Mouse (Mus musculus) forebrain, embryonic 11.5 days (tissue): ENCODE data around the gene Ptma. TPM values are rescaled to one million over a fixed set of nuclear protein-coding genes. Genes with fewer than 3 reads are reported as not detected.

Source experiments
- ATAC-seq: fragments of 200-750 bp; cut with Nextera tagmentation; replicated peaks from 2 replicates; pipeline ENCODE4 v1.8.0; 2017; ENCODE audit warnings: moderate TSS enrichment; ENCODE audit not compliant: low FRiP score
- DNase-seq: peaks from one replicate; pipeline ENCODE4 v3.0.0-alpha.2; 2017; ENCODE audit warnings: low spot score
- H3K27ac ChIP-seq: fragments of 300-500 bp; sonication (generic); 2 replicates; pipeline ENCODE4 v1.5.1; 2014; ENCODE audit warnings: low read depth, low read length
- H3K27me3 ChIP-seq: fragments of 300-500 bp; sonication (generic); 2 replicates; pipeline ENCODE4 v1.6.1; 2014; ENCODE audit warnings: mild to moderate bottlenecking, low read length, mixed read lengths; ENCODE audit not compliant: control insufficient read depth, insufficient read depth
- H3K36me3 ChIP-seq: fragments of 300-500 bp; sonication (generic); 2 replicates; pipeline ENCODE4 v1.6.1; 2014; ENCODE audit warnings: mild to moderate bottlenecking, low read length, moderate library complexity, mixed read lengths; ENCODE audit not compliant: control insufficient read depth, insufficient read depth
- H3K4me1 ChIP-seq: fragments of 300-500 bp; sonication (generic); replicated peaks from 2 replicates; pipeline ENCODE4 v1.6.1; 2014; ENCODE audit warnings: low read length, mixed read lengths; ENCODE audit not compliant: control insufficient read depth, insufficient read depth
- H3K4me2 ChIP-seq: fragments of 300-500 bp; sonication (generic); 2 replicates; pipeline ENCODE4 v1.6.1; 2014; ENCODE audit warnings: low read depth, mild to moderate bottlenecking, low read length, moderate library complexity, mixed read lengths; ENCODE audit not compliant: severe bottlenecking
- H3K4me3 ChIP-seq: fragments of 300-500 bp; sonication (generic); 2 replicates; pipeline ENCODE4 v1.5.1; 2014; ENCODE audit warnings: low read depth, low read length
- H3K9ac ChIP-seq: fragments of 300-500 bp; sonication (generic); 2 replicates; pipeline ENCODE4 v1.6.1; 2014; ENCODE audit warnings: low read length
- H3K9me3 ChIP-seq: fragments of 300-500 bp; sonication (generic); 2 replicates; pipeline ENCODE4 v1.6.1; 2016; ENCODE audit warnings: low read length, mixed read lengths; ENCODE audit not compliant: control insufficient read depth
- WGBS: fragments of 180-500 bp; shearing (Covaris S2); extraction: QIAGEN DNeasy Blood & Tissue Kit; methylation state at CpG from one replicate; pipeline ENCODE4 v1.1.7; 2014; 5-methylcytosine and 5-hydroxymethylcytosine counted together
- polyA plus RNA-seq: library from polyadenylated mRNA; unstranded; fragments of >200 nt; fragmentation: Nextera tagmentation; extraction: Ambion mirVana; gene quantifications from 2 replicates; pipeline ENCODE4 v1.2.1, GENCODE M21; 2014

Gene Ptma
- polyA plus RNA-seq, 1 experiment from 2014 or later: 3,412 TPM

DNA sequence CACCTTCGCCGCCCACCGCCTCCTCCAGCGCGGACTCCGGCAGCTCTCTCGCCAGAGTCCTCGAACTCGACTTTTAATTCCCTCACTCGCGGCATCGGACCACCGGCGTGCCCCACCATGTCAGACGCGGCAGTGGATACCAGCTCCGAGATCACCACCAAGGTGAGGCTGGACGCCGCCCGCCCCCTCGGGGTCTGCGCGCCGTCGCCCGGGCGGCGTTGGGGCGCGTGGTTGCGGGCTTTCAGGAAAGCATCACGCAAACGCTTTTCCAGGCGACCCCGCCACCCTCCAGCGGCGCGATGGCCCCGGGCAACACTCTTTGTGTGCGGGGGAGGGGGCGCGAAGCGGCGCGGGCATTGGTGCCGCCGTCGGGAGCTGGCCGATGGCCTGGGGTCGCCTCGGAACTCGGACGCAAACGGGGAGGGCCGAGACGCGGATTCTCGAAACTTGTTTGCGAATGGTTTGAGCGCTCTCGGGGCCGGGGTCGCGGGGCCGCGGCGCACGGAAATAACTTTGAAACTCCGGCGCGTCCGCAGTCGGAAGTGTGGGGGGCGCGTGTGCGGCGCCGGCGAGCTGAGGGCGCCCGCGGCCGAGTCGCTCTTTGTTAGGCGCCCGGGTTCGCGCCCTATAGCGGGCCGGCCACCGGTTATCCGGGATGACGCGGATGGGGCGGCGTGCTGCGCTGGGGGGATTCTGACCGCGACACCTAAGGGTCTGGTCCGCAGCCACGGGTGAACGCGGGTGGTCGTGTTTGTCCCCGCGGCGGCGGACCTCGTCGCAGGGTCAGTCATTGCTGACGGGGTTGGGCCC is 468 bp downstream of the Ptma start:
- under 1% methylated on average over 109 of the region's 111 CpGs for WGBS

DNA sequence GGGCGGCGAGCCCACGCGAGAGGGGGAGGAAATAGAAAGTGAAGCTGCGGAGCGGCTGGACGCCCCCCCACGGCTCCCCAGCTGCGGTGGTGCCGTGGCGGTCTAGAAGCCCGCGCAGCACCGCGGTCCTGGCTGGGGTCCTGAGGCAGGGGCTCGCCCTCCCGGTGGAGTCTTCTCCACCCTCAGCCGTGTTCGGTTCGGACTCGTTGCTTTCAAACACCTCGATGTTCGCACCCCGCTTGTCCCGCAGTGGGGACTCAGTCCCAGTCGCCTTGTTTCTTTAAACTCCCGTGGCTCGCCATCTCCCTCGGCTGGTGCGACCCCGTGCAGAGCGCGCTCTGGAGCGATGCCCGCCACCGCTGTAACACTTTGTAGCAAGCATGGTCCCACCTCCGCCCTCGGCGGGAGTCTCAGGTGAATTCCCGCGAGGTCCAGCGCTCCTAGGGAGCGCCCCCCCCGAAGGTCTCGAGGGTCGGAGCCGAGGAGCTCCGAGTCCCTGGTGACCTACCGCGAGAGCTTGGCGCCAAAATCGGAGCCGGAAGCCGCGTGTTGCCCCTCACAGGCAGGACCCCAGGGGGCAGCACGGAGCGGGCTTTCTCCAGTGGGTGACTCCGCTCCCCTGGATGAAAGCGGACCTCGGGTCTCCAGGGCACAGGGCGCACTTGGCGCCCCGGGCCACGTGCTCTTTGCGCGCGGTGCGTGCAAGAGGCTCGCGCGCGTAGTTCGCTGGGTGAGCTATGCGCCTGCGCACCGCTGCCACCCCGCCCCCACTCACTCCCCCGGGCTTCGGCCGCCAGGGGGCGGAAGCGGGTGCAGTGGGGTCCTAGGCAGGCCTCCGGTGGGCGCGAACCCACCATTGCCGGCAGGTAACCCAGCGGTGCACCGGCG is 1.3 kb downstream of the Ptma start:
- DNase-seq: peak; percentile 95
- Histone ChIP-seq H3K4me1 (peaks cover 18% of the 10 kb centered on the region), H3K4me2 (peak overlapping the region; percentile 97), H3K36me3 (peaks cover 13% of the 10 kb centered on the region; the same call in 1 of the 2 replicates), H3K27ac (peak overlapping the region; percentile 88), H3K9ac (peak overlapping the region; percentile 100), H3K4me3 (peak overlapping the region; percentile 100), H3K27me3 (no peaks in the 10 kb centered on the region), H3K9me3 (no peaks in the 10 kb centered on the region)
- ATAC-seq: 0 out of 2 replicates have a peak, but pooled peaks have one; percentile 4
- under 1% methylated on average over 86 of the region's 89 CpGs for WGBS

More for the DNA sequence above, 468 bp downstream of the Ptma start:
- H3K36me3 ChIP-seq: peaks cover 13% of the 10 kb centered on the region; the same call in 1 of the 2 replicates
- DNase-seq: peak; percentile 86
- no peak; the same call in 1 of the 2 replicates for ATAC-seq
- H3K4me3 ChIP-seq: peak overlapping the region; percentile 100
- peak overlapping the region; percentile 88 for H3K27ac ChIP-seq
- peak overlapping the region; percentile 100 for H3K9ac ChIP-seq
- peak overlapping the region; percentile 97; the same call in 1 of the 2 replicates for H3K4me2 ChIP-seq
- peaks cover 18% of the 10 kb centered on the region for H3K4me1 ChIP-seq
- no peaks in the 10 kb centered on the region for H3K9me3 ChIP-seq
- no peaks in the 10 kb centered on the region for H3K27me3 ChIP-seq

DNA sequence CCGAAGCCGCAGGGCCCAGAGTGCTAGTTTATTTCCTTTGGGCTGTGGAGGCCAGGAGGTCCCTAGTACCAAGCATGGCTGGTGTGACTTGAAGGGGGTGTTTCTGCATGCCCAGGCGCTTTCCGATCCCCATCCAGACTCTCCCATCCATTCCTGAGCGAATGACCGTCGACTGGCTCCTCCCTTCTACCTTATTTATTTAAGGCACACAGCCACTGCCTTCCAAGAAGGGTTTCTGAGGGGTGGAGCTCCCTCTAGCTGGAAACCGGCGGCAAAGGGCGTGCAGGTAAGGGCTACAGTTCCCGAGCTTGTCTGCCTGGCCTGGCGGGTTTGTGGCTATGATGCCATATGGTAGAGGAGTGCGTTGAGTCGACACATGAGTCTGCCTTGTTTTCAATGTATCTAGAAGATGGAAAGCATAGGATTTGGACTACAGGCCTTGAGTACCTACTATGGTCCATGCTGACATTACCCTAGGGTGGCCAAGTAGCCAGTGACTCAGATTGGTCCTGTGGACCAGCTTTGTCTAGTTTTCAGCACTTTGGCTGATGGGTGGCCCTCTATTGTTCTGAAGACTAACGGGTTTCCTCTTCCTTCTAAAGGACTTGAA is 2.1 kb downstream of the Ptma start:
- H3K4me1 ChIP-seq: peaks cover 18% of the 10 kb centered on the region
- H3K27me3 ChIP-seq: no peaks in the 10 kb centered on the region
- WGBS: under 1% methylated on average over 15 of the region's 15 CpGs
- peak; percentile 68 for DNase-seq
- peak overlapping the region; percentile 100 for H3K9ac ChIP-seq
- no peak for ATAC-seq
- peak overlapping the region; percentile 100 for H3K4me3 ChIP-seq
- H3K4me2 ChIP-seq: peak overlapping the region; percentile 97
- no peaks in the 10 kb centered on the region for H3K9me3 ChIP-seq
- peaks cover 13% of the 10 kb centered on the region; the same call in 1 of the 2 replicates for H3K36me3 ChIP-seq
- peak overlapping the region; percentile 88 for H3K27ac ChIP-seq

DNA sequence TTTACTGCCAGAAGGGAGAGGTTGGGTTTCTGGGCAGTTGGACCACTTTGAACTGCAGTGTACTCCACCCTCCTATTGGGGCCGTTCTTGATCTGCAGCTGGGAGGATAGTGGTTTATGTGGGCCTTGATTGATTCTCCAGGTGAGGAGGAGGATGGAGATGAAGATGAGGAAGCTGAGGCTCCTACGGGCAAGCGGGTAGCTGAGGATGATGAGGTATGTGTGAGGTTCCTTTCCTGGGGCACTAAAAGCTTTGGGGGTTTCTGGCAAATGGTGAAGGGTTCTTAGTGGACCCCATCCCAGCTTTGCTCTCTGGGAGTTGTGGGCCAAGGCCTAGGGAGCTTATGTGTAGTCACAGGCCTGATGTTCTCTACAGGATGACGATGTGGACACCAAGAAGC is 3.1 kb downstream of the Ptma start:
- ATAC-seq (no peak), DNase-seq (no peak)
- Histone ChIP-seq H3K4me2 (peak overlapping the region; percentile 97), H3K4me3 (peak overlapping the region; percentile 100), H3K36me3 (peaks cover 13% of the 10 kb centered on the region; the same call in 1 of the 2 replicates), H3K27me3 (no peaks in the 10 kb centered on the region), H3K9me3 (no peaks in the 10 kb centered on the region), H3K27ac (no peak overlapping the region), H3K4me1 (peaks cover 13% of the 10 kb centered on the region), H3K9ac (peak overlapping the region; percentile 100)
- WGBS: 49% methylated on average over 4 of the region's 4 CpGs

DNA sequence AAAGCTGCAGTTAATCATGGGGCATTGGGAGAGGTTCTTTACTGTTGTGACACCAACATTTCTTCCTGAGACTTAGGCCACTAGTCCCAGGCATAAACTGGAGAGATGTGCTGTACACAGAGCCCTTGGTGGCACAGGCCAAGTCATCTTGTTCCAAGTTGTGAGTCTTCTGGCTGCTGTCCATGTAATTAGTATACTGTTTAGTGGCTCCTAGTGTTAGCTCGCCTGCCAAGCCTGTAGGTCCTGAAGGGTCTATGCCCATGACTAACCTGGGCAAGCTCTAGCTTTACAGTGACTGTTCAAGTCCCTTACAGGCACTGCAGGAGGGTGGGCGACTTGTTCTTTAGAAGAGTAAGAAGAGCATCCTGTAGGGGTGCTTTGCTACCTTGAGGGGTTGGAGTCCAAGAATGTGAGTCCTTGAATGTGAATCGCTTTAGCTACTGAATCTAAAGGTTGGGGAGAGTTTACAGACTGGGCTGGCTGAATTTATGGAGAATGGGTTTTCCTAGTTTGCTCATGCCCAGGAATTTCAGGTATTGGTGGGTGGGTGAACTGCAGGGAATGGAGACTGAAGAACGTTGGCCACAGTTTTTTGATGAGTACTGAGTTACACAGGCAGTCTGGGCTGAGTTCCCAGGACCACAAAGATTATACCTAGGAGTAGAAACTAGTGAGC is 4.5 kb downstream of the Ptma start:
- Histone ChIP-seq H3K4me1 (peaks cover 11% of the 10 kb centered on the region), H3K9me3 (no peaks in the 10 kb centered on the region), H3K36me3 (peaks cover 13% of the 10 kb centered on the region; the same call in 1 of the 2 replicates), H3K27me3 (no peaks in the 10 kb centered on the region), H3K9ac (peak overlapping the region; percentile 10; the same call in 1 of the 2 replicates), H3K27ac (no peak overlapping the region; the same call in 1 of the 2 replicates), H3K4me2 (peak overlapping the region; percentile 15; the same call in 1 of the 2 replicates), H3K4me3 (0 out of 2 replicates have a peak overlapping the region, but pooled peaks have one; percentile 7)
- ATAC-seq (no peak), DNase-seq (peak; percentile 60)
- WGBS: 14% methylated on average over 4 of the region's 4 CpGs

DNA sequence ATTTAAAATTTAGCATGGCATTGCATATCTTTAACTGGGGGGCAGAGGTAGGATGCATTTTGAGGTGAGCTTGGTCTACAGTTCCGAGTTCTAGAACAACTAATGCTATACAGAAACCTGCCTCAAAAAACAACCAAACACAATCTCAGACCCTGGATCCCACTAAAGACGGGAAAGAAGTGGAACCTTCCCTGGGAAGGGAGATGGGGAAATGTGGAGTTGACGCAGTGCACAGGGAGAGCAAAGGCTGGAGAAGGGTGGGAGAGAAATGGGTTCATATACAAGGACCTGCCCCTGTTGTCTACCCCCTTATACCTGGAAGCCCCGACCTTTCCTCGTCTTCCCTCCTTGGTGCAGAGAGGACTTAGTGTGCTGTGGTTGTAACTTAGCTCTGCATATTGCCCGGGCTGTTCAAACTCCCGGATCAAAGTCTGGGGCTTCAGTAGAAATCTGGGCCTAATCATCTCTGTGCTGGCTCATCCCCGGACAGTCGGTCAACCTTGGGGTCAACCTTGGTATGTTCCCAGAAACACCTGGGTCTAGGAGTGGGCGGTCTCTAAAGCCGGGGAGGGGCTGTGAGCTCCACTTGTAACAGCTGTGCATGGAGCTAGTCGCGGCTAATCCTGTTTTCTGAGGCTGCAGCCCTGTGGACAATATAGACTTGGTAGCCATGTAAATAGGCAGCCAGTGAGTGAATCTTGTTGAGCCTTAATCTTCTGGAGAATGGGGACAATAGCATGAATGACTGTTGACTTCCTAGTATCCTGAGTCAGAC is 5.2 kb downstream of the Ptma start:
- WGBS: 4% methylated on average over 13 of the region's 13 CpGs

DNA sequence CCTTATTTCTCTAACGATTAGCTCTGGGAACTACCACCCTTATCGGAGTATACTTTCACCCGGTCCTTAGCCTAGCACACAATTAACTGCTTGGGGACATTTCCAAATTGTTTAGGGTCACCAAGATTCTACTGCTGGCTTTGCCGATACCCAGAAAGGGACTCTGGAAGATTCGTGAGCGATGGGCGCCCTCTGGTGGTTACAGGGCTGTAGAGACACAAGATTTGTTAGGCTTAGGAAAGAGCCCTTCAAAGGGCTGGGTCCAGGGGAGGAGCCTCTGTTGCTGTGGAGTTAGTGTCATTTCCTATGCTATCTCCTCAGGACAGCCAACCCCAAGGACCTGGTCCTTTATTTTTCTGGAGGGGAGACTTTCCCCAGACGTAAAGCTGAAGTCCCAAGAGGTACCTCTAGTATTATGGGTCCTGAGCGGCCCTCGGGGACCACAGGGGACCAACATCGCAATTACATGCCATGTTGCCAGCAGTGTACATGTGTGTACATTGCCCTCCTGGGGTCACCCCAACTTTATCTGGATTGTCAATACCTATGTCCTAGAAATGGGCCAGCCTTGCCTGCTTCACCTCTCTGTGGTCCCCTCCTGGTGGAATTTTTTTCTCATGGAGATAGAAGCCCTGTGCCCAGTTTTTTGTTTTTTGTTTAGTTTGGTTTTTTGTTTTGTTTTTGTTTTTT is 6.0 kb downstream of the Ptma start:
- peak overlapping the region; percentile 54; the same call in 1 of the 2 replicates for H3K27ac ChIP-seq
- ATAC-seq (peak; percentile 45), DNase-seq (peak; percentile 96)
- 25% methylated on average over 11 of the region's 11 CpGs for WGBS
- H3K4me2 ChIP-seq: no peak overlapping the region; the same call in 1 of the 2 replicates
- no peak overlapping the region for H3K4me3 ChIP-seq
- H3K36me3 ChIP-seq: peaks cover 13% of the 10 kb centered on the region; the same call in 1 of the 2 replicates
- H3K9me3 ChIP-seq: no peaks in the 10 kb centered on the region
- H3K9ac ChIP-seq: no peak overlapping the region
- H3K27me3 ChIP-seq: no peaks in the 10 kb centered on the region
- H3K4me1 ChIP-seq: peaks cover 11% of the 10 kb centered on the region

More for the DNA sequence above, 5.2 kb downstream of the Ptma start:
- H3K27ac ChIP-seq: peak overlapping the region; percentile 54
- ATAC-seq: peak; percentile 60
- H3K4me2 ChIP-seq: no peak overlapping the region; the same call in 1 of the 2 replicates
- H3K4me3 ChIP-seq: 0 out of 2 replicates have a peak overlapping the region, but pooled peaks have one; percentile 7
- peak overlapping the region; percentile 10; the same call in 1 of the 2 replicates for H3K9ac ChIP-seq
- H3K36me3 ChIP-seq: peaks cover 13% of the 10 kb centered on the region; the same call in 1 of the 2 replicates
- DNase-seq: peak; percentile 80
- H3K27me3 ChIP-seq: no peaks in the 10 kb centered on the region
- no peaks in the 10 kb centered on the region for H3K9me3 ChIP-seq
- H3K4me1 ChIP-seq: peaks cover 11% of the 10 kb centered on the region
